Mouse (Mus musculus) bone marrow macrophage, adult 2 months (primary cell): ENCODE data around the gene Slc1a6.

Source experiments
- CTCF ChIP-seq: IDR thresholded peaks from 2 replicates; pipeline ENCODE4 v1.5.1; 2012; ENCODE audit warnings: low read depth, mild to moderate bottlenecking, low read length, moderate library complexity
- POLR2A ChIP-seq: IDR thresholded peaks from 2 replicates; pipeline ENCODE4 v1.6.1; 2012; ENCODE audit warnings: mild to moderate bottlenecking, low read depth, low read length, borderline replicate concordance

DNA sequence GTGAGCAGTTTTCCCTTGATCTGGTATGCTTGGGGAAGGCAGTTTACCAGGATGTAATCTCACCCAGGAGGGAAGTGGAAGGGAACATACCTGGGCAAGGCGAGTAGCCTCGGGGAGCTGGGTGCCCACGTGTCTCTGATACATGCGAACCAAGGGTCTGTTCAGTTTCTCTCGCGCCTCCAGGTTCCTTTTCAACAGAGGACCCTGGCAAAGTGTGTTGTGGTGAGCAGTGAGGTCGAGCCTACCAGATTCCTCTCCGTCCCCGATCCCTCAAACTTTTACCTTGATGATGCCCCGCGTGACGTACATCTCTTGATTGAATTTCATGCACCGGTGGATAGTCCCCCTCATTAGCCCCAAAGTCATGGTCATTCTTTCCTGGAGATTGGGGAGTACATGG is 32.1 kb upstream of the Slc1a6 start:
- TF ChIP-seq CTCF (no peak), POLR2A (no peak)
